Mouse (Mus musculus) embryonic fibroblast, embryonic 13.5 days (primary cell): ENCODE data around the gene Kcnk13. TPM values are rescaled to one million over a fixed set of nuclear protein-coding genes. Genes with fewer than 3 reads are reported as not detected.
A peak's percentile ranks its signal among the peaks of the same experiment; 100 is the strongest.
"Not testable (repeated sequence)": the region's sequence is repeated elsewhere in the genome, so short reads cannot be mapped to it uniquely, and the experiment has no call there.

ENCODE experiments used
- H3K27ac ChIP-seq: 2 replicates; pipeline ENCODE4 v1.5.1; 2012; ENCODE audit warnings: low read length, control low read depth, inconsistent platforms; ENCODE audit not compliant: insufficient read depth
- H3K4me1 ChIP-seq: 2 replicates; pipeline ENCODE4 v1.6.1; 2011; ENCODE audit warnings: low read length; ENCODE audit not compliant: control insufficient read depth, insufficient read depth
- H3K4me3 ChIP-seq: 2 replicates; pipeline ENCODE4 v1.5.1; 2011; ENCODE audit warnings: mild to moderate bottlenecking, control low read depth, low read length; ENCODE audit not compliant: insufficient read depth
- CTCF ChIP-seq: IDR thresholded peaks from 2 replicates; pipeline ENCODE4 v1.5.1; 2011; ENCODE audit warnings: mild to moderate bottlenecking, control low read depth, low read length, moderate library complexity, borderline replicate concordance; ENCODE audit not compliant: insufficient read depth
- POLR2A ChIP-seq: IDR thresholded peaks from 2 replicates; pipeline ENCODE4 v1.6.1; 2011; ENCODE audit warnings: low read depth, mild to moderate bottlenecking, control low read depth, low read length, moderate library complexity
- polyA plus RNA-seq: library from polyadenylated mRNA; stranded (reverse); fragments of >200 nt; gene quantifications from 2 replicates; pipeline ENCODE4 v1.2.4, GENCODE M21; 2011; ENCODE audit warnings: low read depth; ENCODE audit not compliant: missing spikeins, insufficient read length

Gene Kcnk13
- polyA plus RNA-seq, 1 experiment = not detected

DNA sequence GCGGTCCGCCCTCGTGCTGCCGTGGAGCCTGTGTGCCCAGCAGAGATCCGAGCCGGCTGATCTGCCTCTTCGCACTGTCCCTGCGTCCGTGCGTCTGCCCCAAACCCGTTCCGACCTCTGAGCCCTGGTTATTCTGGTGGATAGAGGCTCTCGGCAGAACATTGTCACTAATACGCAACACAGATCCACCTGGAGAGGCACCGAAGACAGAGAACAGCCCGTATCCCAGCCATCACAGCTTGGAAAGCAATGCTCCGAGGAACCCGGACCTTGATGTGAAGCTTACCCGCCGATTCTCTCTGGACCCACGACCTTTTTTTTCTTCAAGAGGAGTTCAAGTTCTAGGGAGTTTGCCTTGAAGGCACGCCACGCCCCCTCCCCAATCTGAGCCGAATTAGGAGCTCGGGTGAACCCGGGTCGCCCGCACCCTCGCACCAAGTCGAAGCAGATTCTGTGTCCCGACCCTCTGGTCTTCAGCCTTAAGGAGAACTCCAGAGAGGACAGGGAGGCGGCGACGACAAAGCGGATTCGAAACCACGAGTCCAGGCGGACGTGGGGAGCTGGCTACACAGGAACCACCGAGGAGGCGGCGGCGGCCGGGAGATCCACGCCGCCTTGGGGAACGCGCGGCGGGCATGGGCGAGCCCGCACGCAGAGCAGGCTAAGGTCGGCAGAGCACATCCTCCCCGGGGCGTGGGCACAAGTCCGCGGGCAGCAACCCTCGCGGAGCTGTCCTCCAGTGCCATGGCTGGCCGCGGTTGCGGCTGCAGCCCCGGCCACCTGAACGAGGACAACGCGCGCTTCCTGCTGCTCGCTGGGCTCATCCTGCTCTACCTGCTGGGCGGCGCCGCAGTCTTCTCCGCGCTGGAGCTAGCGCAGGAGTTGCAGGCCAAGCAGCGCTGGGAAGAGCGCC lies 1.2 kb downstream of the Kcnk13 start:
- peak overlapping the region; percentile 40 for H3K4me3 ChIP-seq
- H3K4me1 ChIP-seq = 0 out of 2 replicates have a peak, but pooled peaks cover 3% of the 10 kb centered on the region

DNA sequence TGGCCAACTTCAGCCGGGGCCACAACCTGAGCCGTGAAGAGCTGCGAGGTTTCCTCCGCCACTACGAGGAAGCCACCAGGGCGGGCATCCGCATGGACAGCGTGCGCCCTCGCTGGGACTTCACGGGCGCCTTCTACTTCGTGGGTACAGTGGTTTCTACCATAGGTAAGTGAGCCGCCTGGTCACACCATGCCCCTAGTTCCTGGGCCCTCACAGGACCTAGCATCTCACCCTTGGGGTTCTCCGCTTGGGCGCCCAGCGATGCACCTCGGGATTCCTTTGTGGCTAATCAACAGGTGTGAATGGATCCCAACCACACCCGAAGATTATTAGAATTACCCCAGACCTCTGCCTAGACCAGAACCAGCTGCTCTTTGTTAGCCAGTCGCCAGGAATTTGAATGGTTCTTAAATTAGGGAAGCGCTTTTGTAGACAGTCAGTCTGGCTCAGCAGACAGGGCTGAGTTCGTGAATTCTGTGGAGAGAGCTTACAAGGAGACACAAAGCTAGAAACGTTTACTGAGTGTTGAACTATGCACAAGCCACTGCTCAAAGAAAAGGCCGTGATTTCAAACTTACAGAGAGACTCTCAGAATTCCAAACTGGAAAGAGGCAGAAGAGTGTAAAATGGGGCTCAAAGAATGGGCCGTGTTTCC lies 1.9 kb downstream of the Kcnk13 start:
- H3K4me3 ChIP-seq = peak overlapping the region; percentile 40; the same call in 1 of the 2 replicates
- H3K27ac ChIP-seq = no peak overlapping the region
- TF ChIP-seq CTCF (no peak), POLR2A (no peak)
- H3K4me1 ChIP-seq = 0 out of 2 replicates have a peak, but pooled peaks cover 3% of the 10 kb centered on the region

More for the DNA sequence above, 1.2 kb downstream of the Kcnk13 start:
- TF ChIP-seq CTCF (no peak), POLR2A (no peak)
- no peak overlapping the region for H3K27ac ChIP-seq

DNA sequence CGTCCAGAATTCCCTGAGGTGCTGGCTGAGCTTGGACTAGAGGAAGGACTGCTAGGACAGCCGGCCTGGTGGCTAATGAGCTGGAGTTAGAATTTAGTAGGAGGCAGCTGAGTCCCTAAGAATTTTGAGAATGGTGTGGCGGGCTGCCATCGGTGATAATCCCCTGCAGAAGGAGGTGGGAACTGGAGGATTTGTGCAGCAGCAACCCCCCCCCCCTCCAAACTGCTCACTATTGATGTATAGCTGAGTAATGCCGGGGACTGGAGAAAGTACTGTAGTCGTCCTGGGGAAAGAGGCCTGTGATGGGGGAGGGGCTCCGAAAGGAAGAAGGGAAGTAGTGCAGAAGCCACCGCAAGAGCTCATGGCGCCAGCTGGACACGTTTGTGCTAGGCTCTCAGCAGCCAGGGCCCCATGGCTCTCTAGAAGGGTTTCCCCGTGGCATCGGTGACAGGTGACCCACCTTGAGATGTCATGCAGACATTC lies 2.6 kb downstream of the Kcnk13 start:
- TF ChIP-seq POLR2A = no peak
- no peak for TF ChIP-seq CTCF
- Histone ChIP-seq H3K4me3 (no peak overlapping the region), H3K27ac (no peak overlapping the region), H3K4me1 (0 out of 2 replicates have a peak, but pooled peaks cover 3% of the 10 kb centered on the region)

DNA sequence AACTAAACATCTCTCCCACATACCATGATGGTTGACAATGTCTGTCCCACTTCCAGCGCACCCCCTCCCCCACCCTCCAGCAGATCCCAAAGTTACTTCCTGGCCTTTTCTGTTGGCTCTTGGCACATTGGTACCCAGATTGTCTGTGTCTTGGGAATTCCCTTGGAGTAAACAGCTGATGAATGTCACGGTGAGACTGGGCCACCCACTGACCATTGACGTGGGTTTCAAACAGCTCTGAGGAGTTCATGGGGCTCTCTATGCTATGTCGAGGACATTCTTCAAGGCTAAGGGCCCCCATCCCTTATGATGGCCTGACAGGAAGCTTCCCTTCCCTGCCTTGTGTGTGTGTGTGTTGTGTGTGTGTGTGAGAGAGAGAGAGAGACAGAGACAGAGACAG lies 5.6 kb downstream of the Kcnk13 start:
- Histone ChIP-seq H3K4me1 (0 out of 2 replicates have a peak, but pooled peaks cover 3% of the 10 kb centered on the region), H3K27ac (no peak overlapping the region), H3K4me3 (no peak overlapping the region)
- TF ChIP-seq POLR2A (no peak), CTCF (no peak)

DNA sequence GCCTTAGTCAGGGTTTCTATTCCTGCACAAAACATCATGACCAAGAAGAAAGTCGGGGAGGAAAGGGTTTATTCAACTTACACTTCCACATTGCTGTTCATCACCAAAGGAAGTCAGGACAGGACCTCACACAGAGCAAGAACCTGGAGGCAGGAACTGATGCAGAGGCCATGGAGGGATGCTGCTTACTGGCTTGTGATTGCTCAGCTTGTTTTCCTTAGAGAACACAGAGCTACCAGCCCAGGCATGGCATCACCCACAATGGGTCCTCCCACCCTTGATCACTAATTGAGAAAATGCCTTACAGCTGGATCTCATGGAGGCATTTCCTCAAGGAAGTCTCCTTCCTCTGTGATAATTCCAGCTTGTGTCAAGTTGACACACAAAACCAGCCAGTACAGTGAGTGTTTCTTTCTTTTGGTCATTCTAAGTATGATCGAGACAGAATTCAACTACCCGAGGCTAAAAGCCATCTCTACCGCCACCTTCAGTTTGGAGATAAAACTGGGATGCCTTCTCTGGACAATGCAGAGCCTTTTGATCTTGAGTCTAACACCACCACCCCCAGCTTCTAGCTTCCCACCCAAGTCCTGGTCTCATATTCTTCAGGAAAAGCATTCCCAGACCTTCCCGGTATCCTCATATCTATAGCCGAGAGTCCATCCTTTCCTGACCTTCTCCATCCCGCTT lies 7.1 kb downstream of the Kcnk13 start:
- H3K27ac ChIP-seq, H3K4me1 ChIP-seq, H3K4me3 ChIP-seq: not testable (repeated sequence)

DNA sequence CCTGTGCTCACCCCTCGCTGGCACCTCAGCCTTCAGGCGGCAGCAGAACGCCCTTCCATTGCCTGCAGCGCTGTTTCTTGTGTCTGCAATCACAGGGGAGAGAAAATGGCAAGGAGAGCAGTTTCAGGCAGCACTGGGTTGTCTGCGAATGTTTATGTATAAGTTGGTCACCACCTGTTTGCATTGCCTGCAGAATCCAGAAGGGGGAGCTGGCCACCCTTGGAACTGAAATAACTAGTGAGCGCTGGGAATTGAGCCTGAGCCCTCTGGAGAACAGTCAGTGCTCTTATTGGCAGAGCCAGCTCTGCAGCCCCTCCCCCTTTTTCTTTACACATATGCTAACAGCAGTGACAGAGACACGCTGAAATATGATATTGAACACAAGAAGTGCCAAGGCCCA lies 8.5 kb downstream of the Kcnk13 start:
- H3K4me3 ChIP-seq = no peak overlapping the region
- TF ChIP-seq POLR2A = no peak
- no peak for TF ChIP-seq CTCF
- H3K4me1 ChIP-seq = no peaks in the 10 kb centered on the region
- H3K27ac ChIP-seq = no peak overlapping the region

DNA sequence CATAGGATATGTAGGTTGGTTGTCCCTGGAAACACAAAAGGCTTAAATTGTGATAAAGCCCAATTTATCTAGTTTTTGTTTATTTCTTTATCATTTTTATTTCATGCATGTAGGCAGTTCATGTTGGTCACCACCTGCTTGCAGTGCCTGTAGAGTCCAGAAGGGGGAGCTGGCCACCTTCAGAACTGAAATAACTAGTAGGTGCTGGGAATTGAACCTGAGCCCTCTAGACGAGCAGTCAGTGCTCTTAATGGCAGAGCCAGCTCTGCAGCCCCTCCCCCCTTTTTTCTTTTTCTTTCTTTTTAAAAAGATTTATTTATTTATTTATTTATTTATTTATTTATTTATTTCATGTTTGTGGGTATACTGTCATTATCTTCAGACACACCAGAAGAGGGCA lies 9.4 kb downstream of the Kcnk13 start:
- no peak overlapping the region for H3K27ac ChIP-seq
- TF ChIP-seq CTCF (no peak), POLR2A (no peak)
- H3K4me1 ChIP-seq = no peaks in the 10 kb centered on the region
- H3K4me3 ChIP-seq = no peak overlapping the region

DNA sequence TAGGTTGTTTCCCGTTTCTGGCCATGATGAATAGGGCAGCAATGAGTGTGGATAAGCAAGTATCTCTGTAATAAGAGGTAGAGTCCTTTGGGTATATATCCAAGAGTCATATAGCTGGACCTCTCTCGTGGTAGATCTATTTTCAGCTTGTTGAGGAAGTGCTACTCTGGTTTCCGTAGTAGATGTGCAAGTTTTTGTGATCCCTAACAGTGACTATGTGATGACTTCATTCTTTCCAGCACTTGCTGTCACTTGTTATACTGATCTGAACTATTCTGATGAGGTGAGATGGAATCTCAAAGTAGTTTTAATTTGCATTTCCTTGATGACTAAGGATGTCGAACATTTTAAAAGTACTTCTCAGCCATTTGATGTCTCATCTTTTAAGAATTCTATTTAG lies 15.2 kb downstream of the Kcnk13 start:
- TF ChIP-seq CTCF (no peak), POLR2A (no peak)
- Histone ChIP-seq H3K4me3 (no peak overlapping the region), H3K4me1 (no peaks in the 10 kb centered on the region; the same call in 1 of the 2 replicates), H3K27ac (no peak overlapping the region)

DNA sequence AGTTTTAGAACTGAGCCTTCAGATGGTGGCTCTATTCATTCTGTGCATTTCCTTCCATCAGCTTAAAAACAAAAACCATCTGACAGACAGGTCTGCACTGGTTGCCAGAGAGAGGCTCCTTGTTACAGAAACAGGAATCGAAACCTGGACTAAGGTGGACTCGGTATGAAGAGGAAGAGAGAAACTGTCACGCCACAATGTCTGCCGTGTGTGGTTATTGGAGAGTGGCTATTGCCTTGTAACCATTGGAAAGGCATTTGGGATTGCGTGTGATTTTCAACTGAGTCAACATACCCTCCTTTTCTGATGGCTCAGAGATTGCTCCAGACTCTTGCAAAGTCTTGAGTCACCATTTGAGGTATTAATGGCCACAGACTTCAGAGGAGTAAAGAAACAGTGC lies 22.5 kb downstream of the Kcnk13 start:
- no peak overlapping the region for H3K27ac ChIP-seq
- no peak for TF ChIP-seq CTCF
- no peak for TF ChIP-seq POLR2A
- H3K4me3 ChIP-seq = no peak overlapping the region
- no peaks in the 10 kb centered on the region for H3K4me1 ChIP-seq
